Mouse (Mus musculus): ENCODE data around the gene Senp1.

The Senp1 gene

DNA sequence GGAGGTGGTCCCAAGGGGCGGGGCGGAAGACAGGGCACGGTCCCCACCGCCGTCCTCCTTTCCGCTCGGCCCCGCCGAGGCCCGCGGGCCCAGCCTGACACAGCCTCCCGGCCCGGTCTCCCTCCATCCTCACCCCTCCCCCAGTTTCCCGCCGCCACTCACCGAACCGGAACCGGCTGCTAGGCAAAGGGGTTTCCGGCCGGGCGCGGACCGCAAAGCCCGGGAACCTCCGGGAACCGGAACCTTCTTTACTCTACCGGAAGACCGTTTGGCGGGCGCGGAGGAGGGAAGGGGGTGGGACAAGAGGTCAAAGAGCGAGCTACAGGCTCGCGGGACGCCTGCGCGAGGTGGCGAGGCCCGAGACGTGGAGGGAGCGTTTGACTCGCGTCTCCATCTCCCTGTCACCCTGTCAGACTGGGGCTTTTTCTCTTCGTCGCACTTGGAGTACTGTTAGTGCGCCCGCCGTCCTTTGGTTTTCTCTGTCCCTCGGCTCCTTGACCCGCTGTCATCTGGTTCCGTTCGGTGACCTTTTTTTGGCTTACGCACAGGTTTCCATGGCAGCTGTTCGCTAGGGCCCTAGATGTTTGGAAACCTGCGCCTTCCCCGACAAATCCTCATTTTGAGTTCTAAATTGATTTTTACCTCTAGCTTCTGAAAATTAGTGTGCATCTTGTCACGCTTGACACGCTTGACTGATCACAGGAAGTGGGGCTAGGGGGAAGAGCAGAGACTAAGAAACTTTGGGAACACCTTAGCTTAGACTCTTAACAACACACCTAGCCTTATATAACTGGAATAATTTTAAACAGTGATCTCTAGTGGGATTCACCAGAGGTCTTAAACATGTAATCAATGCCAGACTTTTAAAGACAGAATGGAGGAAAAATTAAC lies at the start of gene Senp1:
Gene Senp1, minus strand, starts transcription at position 624 of the 891 bp plus-strand sequence.
- peak; percentile 97 for DNase-seq (ENCODE audit: low read depth, low spot score)

DNA sequence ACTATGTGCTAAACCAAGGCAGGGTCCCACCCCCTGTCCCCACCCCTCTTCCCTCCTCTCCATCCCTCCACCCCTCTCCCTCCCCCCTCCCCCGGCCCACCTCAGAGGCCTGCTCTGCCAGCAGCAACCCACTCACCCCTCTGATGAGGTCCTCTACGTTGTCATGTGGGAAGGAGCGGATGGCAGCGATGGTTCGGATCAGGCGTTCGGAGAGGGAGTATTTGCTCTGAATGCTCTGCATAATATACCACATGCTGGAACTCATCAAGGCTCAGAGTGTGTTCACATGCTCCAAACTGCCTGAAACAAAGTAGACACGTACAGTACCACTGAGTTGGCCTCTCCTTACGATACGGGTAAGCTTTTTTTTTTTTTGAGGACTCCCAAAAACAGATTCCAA lies 49.0 kb upstream of the Senp1 start:
- DNase-seq (ENCODE audit: low read depth, low spot score), result no peak

DNA sequence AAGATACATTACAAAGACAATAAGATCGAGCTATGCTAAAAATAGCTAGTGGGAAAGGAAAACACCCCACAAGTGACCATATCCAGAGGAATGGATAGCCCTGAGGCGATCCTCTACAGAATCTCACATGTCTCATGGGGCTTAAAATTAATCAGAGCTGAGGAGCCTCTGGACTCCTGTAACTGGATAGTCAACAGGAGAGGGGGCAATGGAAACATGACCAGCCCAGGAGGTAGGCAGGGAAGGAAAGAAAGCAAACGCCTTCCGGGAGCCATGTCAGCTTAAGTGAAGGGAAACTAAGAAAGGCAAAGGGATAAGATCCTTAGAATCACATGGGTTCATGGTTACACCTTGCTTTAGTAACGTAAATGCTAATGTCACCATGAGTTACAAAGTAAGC lies 47.3 kb upstream of the Senp1 start:
- no peak for DNase-seq (ENCODE audit: low read depth, low spot score)

DNA sequence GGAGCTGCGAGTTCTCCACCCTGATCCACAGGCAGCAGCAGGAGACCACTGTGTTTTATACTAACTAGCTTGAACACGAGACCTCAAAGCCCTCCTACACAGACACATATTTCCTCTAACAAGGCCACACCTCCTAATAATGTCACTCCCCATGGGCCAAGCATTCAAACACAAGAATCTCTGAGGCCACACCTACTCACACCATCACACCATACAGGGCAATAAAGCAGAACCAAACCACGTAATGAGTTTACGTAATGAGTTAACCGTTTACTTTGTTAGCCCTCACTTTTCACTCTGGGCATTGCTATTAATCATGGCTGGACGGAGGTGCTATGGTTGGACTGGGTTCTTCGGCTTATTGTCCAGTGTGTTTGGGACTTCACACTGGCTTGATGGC lies 46.2 kb upstream of the Senp1 start:
- DNase-seq (ENCODE audit: low read depth, low spot score), result peak; percentile 35

DNA sequence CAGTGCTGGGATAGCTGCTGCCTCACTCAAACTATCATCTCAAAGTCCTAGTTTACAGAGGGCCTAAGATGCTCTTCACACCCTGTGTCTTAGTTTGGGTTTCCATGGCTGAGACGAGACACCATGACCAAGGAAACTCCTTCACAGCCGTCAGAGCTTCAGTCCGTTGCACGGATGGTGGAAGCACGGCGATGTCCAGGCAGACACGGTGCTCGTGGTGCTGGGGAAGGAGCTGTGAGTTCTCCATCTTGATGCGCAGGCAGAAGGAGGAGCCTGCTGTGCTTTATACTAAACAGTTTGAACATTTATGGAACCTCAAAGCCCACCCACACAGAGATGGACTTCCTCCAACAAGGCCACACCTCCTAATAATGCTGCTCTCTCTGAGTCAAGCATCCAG lies 43.3 kb upstream of the Senp1 start:
- DNase-seq (ENCODE audit: low read depth, low spot score), result no peak

DNA sequence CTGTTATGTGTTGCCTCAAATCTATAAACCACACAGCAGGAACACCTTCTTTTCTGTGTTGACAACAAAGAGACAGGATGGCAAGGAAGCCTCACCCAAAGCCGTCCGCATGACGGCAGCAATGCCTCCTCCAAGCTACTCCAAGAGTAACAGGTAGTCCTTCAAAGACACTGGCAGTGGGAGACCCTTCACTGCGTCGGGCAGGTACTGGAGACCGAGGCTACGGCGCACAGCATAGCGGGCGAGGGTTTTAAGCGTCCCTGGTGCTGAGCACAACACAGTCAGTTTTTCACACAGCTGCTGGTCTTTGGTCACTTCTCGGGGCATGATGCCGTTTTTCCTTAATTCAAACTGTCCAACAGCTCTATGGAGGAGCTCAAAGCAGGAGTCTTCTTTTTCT lies 42.1 kb upstream of the Senp1 start:
- no peak for DNase-seq (ENCODE audit: low read depth, low spot score)

DNA sequence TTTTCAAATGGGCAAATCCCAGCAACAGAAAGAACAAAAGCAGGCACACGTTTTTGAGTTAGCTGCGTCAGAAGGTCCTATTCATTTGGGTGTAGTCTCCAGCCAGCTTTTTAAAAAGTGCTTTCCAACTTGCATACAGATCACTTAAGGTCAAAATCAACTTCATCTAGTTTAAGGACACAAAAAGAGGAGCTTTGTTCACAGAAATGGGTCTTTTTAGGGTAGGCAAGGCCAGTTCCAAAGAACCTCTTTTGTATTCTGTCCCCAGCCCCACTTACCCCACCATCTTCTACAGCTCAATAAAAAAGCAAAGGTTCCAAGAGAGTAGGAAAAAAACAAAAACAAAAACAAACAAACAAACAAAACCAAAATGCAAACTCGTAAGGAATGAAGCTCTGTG lies 41.1 kb upstream of the Senp1 start:
- no peak for DNase-seq (ENCODE audit: low read depth, low spot score)

DNA sequence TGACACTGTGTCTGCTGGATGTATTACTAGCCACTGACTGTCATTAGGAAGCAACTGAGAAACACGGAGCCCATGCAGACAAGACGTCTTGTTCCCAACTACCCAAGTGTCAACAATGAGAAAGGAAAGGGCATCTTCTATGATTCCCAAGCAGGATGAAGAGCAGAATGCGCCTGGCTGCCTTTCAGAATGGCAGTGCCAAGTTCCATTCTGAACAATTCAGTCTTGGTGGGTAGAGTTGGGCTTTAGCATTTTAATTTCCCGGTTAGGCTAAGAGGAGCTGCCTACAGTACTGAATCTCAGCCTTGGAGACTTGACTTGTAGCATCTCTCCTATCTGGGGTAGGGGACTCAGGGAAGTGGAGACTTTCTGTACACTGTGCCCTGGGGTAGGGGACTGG lies 40.5 kb upstream of the Senp1 start:
- no peak for DNase-seq (ENCODE audit: low read depth, low spot score)

DNA sequence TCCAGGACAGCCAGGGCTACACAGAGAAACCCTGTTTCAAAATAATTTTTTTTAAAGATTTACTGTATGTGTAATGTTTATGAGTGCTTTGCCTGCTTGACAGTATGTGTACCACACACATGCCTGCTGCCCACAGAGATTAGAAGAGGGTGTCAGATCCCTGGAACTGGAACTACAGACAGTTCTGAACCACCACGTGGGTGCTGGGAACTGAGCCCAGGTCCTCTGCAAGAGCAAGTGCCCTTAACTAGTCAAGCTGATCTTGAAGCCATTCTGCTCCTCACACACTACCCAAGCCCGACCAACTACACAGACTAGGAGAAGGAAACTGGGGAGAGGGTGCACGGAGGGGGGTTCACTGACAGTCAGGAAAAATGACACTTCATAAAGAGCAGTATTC lies 39.9 kb upstream of the Senp1 start:
- DNase-seq (ENCODE audit: low read depth, low spot score), result no peak

DNA sequence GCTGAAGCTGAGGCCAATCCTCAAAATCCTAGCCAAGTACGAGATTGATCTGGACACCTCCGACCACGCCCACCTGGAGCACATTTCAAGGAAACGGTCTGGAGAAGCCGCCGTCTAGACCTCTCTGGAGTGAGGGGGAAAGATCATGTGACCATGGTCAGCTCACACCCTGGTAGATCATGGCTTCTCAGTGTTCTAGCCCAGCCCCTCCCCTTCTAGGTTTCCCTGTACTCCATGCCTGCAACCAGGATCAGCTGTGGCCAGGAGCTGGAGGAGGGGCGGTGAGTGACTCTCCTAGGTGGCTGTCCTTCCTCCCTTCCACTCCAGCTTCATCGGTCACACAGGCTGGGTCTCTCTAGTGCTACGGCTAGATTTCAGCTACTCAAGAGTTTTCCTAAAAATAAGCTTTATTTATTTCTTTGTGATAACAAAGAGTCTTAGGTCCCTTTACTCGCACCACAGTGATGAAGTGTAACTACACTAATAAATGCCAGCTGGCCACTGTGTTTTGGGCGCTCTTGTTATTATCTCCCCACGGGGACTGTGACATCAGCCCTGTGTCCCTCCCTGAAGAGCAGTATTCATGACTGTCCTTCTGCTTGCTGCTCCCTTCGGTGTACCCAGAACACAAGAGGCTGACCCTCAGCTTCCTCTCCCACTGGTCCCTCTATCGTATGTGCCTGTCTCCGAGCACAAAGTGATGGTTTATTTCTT lies 38.6 kb upstream of the Senp1 start:
- no peak for DNase-seq (ENCODE audit: low read depth, low spot score)

DNA sequence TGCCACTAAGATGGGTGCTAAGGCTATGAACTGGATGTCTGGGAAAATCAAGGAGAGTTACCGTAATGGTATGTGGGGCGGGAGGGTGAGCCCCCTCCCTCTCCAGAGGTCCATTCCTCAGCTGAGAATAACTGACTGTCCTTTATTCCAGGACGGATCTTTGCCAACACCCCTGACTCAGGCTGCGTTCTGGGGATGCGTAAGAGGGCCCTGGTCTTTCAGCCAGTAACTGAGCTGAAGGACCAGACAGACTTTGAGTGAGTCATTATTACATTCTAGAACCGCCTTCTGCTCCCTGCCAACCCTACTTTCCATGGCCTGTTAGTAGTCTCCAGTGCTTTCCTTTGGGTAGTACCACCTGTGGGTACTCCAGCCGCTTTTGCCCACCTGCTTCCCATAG lies 37.9 kb upstream of the Senp1 start:
- no peak for DNase-seq (ENCODE audit: low read depth, low spot score)

DNA sequence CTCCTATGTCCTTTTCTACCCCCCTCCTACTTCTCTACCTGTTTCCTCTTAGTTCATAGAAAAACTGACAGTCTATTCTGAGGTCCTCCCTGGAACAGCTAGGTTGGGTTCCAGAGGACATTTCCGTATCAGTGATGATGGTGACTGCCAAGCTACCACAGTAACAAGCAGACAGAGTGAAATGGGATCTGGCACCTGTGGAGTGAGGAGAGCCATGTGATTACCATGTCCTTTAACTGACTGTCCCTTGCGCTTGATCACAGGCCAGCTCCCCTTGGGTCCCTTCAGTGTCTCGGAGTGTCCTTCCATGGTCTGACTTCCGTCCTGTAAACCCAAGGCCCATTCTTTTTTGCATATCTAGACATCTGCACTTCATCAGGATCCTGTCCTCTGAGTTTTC lies 37.5 kb upstream of the Senp1 start:
- no peak for DNase-seq (ENCODE audit: low read depth, low spot score)

DNA sequence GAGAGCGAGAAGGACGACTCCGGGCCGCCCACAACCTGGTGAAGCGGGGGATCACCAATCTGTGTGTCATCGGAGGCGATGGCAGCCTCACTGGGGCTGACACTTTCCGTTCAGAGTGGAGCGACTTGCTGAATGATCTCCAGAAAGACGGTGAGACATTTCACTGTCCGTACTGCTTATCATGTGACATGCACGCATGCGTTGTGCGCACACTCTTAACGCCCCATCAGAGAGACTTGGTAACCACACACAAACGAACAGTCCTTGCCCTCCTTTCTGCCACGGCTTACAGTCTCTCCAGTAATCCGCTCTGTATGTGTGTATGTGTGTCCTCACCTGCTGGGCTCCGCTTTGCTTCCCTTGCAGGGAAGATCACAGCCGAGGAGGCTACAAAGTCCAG lies 27.3 kb upstream of the Senp1 start:
- DNase-seq (ENCODE audit: low read depth, low spot score), result no peak

DNA sequence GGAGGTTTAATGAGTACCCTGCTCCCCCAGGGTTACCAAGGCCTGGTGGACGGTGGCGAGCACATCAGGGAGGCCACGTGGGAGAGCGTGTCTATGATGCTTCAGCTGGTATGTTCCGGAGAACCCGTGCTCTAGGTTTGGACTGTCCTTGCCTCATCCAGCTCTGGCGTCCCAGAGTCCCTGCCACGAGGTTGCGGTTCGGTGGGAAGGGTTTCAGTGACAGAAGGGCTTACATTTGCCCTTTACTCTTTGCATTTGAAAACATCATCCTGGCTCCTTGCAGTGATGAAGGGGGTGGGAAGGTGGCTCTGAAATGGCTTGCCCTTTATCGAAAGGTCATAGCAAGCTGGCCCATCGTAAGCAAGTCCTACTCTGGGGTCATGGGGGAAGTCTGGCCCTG lies 25.8 kb upstream of the Senp1 start:
- DNase-seq (ENCODE audit: low read depth, low spot score), result no peak

DNA sequence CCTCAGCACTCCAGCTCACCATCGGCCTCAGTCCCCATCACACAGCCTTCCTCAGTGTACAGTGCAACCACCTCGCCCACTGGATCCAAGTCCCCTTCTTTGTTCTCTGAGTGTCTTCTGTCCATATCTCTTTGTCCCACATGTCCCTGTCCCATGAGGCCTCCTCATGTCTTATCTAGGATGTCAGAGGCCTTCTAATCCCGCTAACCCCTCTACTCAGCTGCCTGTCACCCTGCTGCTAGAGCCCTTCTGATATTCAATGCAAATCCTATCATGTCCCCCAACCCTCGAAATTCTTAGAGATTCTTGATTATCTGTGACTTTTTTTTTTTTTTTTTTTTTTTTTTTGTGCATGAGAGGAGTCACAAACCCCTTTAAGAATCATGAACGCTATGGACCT lies 22.7 kb upstream of the Senp1 start:
- DNase-seq (ENCODE audit: low read depth, low spot score), result no peak

DNA sequence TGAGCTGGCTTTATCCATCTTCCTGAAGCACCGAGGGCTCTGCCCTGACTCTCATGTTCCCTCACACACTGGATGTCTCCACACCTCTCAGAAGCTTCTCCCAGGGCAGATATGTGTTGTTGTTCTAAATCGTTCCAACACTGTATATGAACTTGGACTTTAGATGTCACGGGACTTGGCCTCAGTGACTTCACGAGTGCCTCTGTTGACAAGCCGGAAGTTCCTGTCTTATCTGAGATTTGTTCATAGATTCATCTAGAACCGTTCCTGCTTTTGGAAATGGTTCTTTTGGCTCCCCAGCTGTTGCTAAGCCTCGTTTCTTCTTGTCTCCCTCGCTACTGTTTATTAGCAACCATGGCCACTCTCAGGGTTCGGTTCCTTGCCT lies 22.2 kb upstream of the Senp1 start:
- DNase-seq (ENCODE audit: low read depth, low spot score), result no peak

DNA sequence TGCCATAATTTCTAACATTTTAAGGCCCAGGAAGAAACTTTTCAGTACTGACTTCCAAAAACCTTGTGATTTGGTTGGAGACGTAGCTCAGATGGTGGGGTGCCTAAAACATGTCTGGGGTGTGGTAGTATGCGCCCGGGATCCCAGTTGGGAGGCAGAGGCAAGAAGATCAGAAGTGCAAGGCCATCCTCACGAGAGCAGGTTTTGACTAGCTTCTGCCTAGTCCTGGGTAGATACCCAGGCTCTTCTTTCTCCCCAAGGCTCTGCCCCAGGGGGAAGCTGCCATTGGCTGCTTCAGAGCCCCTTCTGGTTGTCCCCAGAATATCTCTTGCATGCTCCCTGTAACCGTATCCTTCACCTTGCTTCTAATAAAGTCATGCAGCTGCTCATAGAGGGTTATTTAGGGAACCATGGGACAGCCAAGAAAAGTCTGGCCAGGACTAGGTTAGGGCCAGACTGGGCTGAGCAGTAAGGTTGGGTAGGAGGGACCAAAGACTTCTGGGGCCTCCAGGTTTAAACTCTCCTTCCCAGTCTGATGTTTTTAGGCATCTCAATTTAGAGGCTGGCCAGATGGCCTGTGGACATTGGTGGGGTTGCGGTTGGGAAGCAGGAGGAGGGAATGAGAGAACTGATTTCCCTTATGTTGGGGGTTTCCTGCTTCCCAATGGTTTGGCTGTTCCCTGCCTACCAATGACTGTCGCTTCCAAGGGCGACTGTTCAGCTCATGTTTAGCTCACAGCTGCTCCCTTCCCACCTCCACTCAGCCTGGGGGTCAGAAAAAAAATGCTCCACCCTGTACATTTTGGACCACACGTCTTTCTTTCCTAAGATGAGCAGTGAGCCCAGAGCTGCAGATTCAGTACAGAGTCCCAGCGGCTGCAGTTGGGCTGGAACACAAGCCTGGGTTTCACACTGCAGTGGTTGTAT lies 21.6 kb upstream of the Senp1 start:
- no peak for DNase-seq (ENCODE audit: low read depth, low spot score)

DNA sequence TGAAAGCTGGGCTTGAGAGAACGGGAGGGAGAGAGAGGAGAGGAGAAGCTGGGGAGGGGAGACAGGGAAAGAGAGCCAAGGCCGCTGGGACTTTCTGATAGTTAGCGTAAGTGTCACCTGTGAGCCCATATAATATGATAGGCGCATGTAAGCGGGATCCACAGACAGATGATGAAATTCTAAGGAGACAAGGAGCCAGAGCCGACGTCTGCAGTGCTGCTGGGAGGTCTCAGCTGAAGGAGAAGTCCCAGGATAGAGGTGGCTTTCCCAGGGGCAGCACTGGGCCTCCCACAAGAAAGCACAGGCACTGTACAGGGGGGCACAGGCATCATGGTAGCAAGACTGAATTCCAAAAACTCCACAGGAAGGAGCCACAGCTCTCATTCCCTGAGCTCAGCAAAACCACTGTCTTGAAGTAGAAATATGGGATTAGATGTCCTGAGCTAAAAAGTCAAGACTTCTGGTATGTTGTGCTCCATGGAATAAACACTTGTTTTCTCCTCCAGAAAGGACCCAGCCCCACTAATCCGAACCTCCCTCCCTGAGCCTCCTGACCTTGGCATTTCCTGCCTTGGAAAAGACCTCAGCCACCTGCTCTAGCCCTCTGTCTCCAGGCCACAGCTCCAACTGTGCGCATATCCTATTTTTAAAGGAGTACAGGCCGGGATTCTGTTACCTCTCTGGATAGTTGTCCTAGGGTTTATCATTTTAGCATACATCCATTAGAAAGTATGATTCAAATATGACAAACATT lies 20.7 kb upstream of the Senp1 start:
- DNase-seq (ENCODE audit: low read depth, low spot score), result no peak

DNA sequence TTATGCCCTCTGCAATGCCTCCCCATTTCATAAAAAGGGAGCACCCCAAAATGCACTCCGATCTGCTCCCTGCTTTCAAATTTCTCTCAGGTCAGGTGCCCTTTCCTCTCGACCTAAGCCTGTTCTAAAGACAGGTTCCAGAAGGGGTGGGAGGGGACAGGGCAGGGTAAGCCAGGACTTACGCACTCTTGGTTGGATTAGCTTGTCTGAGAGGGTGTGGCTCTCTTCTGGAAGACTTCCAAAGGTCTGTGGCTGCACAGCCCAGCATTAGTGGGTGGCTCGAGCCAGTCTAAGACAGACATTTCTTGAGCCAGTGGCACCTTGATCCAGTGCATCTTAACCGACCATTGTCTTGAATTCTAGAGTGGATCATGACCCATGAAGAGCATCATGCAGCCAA lies 18.2 kb upstream of the Senp1 start:
- no peak for DNase-seq (ENCODE audit: low read depth, low spot score)

DNA sequence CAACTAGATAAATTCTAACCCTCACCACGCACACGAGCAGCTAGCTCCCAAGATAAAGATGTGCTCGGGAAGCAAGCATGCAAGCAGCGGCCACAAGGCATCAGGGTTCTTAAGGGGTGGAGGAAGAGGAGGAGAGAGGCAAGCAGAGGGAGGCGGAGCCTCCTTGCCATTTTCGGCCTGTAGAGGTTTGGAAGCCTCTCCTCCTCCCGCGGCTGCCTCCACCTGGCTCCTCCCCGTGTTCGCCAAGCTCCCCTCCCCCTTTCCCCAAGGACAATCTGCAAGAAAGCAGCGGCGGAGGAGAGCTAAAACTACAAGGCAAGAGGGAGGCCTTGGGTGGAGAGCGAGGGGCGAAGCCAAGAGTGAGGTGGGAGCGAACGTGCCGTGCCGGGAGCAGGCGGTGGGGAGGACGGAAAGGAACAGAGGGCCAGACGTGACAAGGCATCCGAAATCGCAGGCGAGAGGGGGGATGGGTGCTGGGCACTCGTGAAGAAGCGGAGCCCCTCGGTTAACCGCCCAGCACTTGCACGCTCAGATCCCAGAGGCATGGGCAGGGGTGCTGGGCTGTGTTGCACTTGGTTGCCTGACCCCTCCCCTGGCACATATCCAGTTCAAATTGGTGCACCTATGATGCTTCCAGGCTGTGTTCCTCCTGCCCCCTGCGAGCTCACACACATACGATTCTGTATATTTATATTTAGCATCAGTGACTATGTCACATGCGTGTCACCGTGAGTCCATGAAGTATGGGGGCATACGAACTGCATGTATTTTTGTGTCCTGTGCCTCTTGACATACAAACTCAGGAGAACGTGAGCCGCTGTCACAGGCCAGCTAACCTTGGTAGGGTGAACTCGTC lies 15.0 kb upstream of the Senp1 start:
- DNase-seq (ENCODE audit: low read depth, low spot score), result peak; percentile 87

All from A20 (cell line).